Mouse (Mus musculus) adrenal gland, adult 2 months (tissue): ENCODE measurements around the gene Defb6. TPM values are rescaled to one million over a fixed set of nuclear protein-coding genes. Genes with fewer than 3 reads are reported as not detected.

Source experiments
- DNase-seq: peaks from one replicate; pipeline ENCODE4 v3.0.0; 2021
- long read RNA-seq: library from polyadenylated mRNA; stranded (forward); transcript quantifications from one replicate; pipeline ENCODE4 v2.0.0, GENCODE M21; 2021
- polyA plus RNA-seq: library from polyadenylated mRNA; depleted of rRNA; stranded (reverse); fragments of >200 nt; gene quantifications from 2 replicates; pipeline ENCODE4 v1.2.3, GENCODE M21; 2012; rRNA removed
- total RNA-seq, 2 experiments: library from RNA; stranded (reverse); gene quantifications; 2 replicates each; pipeline ENCODE4 v1.2.3; 2021

The Defb6 gene
- total RNA-seq (not detected), polyA plus RNA-seq (not detected in 2 replicates)
- long read RNA-seq = 0 reads

DNA sequence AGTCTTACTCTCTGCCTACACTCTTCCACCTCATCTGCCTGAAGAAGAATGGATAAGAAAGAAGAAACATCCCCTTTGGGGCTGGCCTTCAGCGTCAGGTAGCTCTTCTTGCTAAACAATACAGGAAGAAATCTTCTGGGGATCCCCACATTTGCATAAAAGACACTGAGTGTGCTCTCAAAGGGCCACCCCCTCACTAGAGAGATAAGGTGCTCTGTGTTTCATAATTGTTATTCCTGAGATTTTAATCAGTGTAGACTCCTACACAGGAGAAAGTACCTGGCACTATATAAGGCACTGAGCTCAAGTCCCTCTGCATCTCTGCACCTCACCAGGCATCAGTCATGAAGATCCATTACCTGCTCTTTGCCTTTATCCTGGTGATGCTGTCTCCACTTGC is at the start of gene Defb6:
TSS of gene Defb6 (plus strand) at position 318 of the 400 bp plus-strand sequence.
- DNase-seq = no peak

- no peak for DNase-seq
These were observed 12.8 kb downstream of the Defb6 start for GRCm38 (mm10) chr8:19238101-19238500.

- DNase-seq = no peak
These were observed 14.3 kb downstream of the Defb6 start, which contains the start of gene Defb46 for GRCm38 (mm10) chr8:19239616-19240015. Defb46 (plus strand) TSS chr8:19239916.

- no peak for DNase-seq
These were observed 22.0 kb downstream of the Defb6 start, which contains the start of gene Defb5 for GRCm38 (mm10) chr8:19247280-19247679. Defb5 (plus strand) TSS chr8:19247580.

- no peak for DNase-seq
These were observed 32.9 kb downstream of the Defb6 start for GRCm38 (mm10) chr8:19258136-19258535.

GRCm38 (mm10) chr8:19259667-19260066 is 34.4 kb downstream of the Defb6 start:
- DNase-seq = no peak

Other genes starting within 250 kb of the Defb6 start
- not detected for gene Defb40, start 247.2 kb upstream of the Defb6 start, total RNA-seq
- not detected in 2 replicates for gene Defb40, start 247.2 kb upstream of the Defb6 start, polyA plus RNA-seq
- 1 to 10 TPM in 1 of 2 experiments, not detected in 1; 1.1 TPM for gene Defb37, start 234.4 kb upstream of the Defb6 start, total RNA-seq
- not detected in 2 replicates for gene Defb37, start 234.4 kb upstream of the Defb6 start, polyA plus RNA-seq
- not detected for gene Defb38, start 198.9 kb upstream of the Defb6 start, total RNA-seq
- not detected in 2 replicates for gene Defb38, start 198.9 kb upstream of the Defb6 start, polyA plus RNA-seq
- gene Defb39, start 160.7 kb upstream of the Defb6 start, total RNA-seq = not detected
- not detected in 2 replicates for gene Defb39, start 160.7 kb upstream of the Defb6 start, polyA plus RNA-seq
- gene Defb12, start 110.6 kb upstream of the Defb6 start, total RNA-seq = not detected
- not detected in 2 replicates for gene Defb12, start 110.6 kb upstream of the Defb6 start, polyA plus RNA-seq
- not detected for gene Defb34, start 101.7 kb upstream of the Defb6 start, total RNA-seq
- gene Defb34, start 101.7 kb upstream of the Defb6 start, polyA plus RNA-seq = not detected in 2 replicates
- not detected for gene Gm45826, start 84.7 kb upstream of the Defb6 start, total RNA-seq
- gene Gm45826, start 84.7 kb upstream of the Defb6 start, polyA plus RNA-seq = not detected in 2 replicates
- gene Defb14, start 31.1 kb upstream of the Defb6 start, total RNA-seq = not detected
- not detected in 2 replicates for gene Defb14, start 31.1 kb upstream of the Defb6 start, polyA plus RNA-seq
- not detected for gene Defb4, start 26.8 kb upstream of the Defb6 start, total RNA-seq
- gene Defb4, start 26.8 kb upstream of the Defb6 start, polyA plus RNA-seq = not detected in 2 replicates
- not detected for gene Defb46, start 14.4 kb downstream of the Defb6 start, total RNA-seq
- not detected in 2 replicates for gene Defb46, start 14.4 kb downstream of the Defb6 start, polyA plus RNA-seq
- not detected for gene Defb5, start 22.1 kb downstream of the Defb6 start, total RNA-seq
- gene Defb5, start 22.1 kb downstream of the Defb6 start, polyA plus RNA-seq = not detected in 2 replicates
- gene Defb3, start 67.9 kb downstream of the Defb6 start, total RNA-seq = not detected
- not detected in 2 replicates for gene Defb3, start 67.9 kb downstream of the Defb6 start, polyA plus RNA-seq
- not detected for gene Defb8, start 222.1 kb downstream of the Defb6 start, total RNA-seq
- gene Defb8, start 222.1 kb downstream of the Defb6 start, polyA plus RNA-seq = not detected in 2 replicates